Mouse (Mus musculus): ENCODE measurements around the gene Nr2e3. TPM values are rescaled to one million over a fixed set of nuclear protein-coding genes. Genes with fewer than 3 reads are reported as not detected.
A peak's percentile ranks its signal among the peaks of the same experiment; 100 is the strongest.
"Not testable (repeated sequence)": the region's sequence is repeated elsewhere in the genome, so short reads cannot be mapped to it uniquely, and the experiment has no call there.

Gene Nr2e3
- polyA plus RNA-seq, 2 experiments from 2014 or later: not detected

- ATAC-seq: no peak
Measured at GRCm38 (mm10) chr9:59949981-59950380, 10.5 kb downstream of the Nr2e3 start.

DNA sequence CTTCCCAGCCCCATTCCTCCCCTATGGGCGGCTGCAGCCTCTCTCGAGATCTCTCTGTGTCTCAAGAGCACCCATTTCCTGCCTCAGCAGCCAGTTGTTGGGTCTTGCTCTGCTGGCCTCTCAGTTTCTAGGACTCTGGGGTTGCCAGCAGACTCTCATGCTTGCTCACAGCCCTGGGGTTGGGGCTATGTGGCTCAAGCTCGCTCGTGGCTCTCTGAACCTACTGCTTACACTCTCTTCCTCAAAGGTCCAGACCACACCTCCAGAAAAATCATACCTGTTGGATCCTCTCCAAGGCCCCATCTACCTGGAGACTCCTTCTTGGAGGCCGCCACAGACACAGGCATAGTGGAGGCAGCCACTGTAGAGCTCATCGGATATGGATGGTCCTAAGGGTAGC lies 10.9 kb downstream of the Nr2e3 start:
- no peak for ATAC-seq

- ATAC-seq: no peak
Measured at GRCm38 (mm10) chr9:59948691-59949250, 11.7 kb downstream of the Nr2e3 start.

GRCm38 (mm10) chr9:59948226-59948625 lies 12.2 kb downstream of the Nr2e3 start:
- no peak for ATAC-seq

- no peak for ATAC-seq
Measured at GRCm38 (mm10) chr9:59947271-59947670, 13.2 kb downstream of the Nr2e3 start.

DNA sequence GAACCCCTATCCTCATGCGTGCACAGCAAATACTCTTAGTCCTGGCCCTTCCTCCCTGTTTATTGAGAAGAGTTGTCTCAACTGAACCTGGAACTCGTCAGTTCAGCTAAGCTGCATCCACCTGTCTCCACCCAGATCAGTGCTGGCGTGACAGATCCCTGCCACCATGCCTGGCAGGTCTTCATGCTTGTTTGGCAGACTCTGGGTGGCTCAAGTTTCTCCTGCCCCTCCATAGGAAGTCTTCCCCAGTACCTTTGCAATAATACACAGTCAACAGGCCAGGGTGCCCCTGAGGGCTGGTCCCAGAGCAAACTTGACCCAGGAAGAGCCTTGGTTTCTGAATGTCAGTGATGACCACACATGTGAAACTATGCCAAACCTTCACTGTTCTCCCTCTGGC lies 15.2 kb downstream of the Nr2e3 start:
- no peak for ATAC-seq

GRCm38 (mm10) chr9:59943826-59944225 lies 16.6 kb downstream of the Nr2e3 start:
- no peak for ATAC-seq

GRCm38 (mm10) chr9:59942501-59943085 lies 17.9 kb downstream of the Nr2e3 start:
- ATAC-seq: no peak

GRCm38 (mm10) chr9:59941885-59942350 lies 18.5 kb downstream of the Nr2e3 start:
- ATAC-seq: peak; percentile 78

GRCm38 (mm10) chr9:59940913-59941884 lies 19.3 kb downstream of the Nr2e3 start:
- ATAC-seq: peak; percentile 63

DNA sequence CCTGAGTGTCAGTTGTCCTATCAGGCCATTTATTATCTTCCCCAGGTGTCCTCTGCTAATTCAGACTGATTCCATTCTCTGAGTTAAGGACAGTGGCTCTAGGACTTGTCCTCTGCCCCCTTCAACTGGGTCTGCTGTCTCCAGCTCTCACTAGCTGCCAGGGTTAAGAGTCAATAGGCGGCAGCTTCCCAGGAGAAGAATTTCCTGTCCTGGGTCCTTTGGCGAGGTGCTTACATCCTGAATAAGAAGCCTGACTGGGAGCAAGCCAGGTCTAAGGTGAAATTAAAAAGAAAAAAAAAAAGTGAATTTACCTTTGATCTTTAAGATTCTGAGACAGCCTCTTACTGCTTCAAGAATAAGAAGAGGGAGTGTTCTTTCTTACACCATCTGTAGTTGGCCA lies 20.8 kb downstream of the Nr2e3 start:
- ATAC-seq: no peak

GRCm38 (mm10) chr9:59938529-59938928 lies 21.9 kb downstream of the Nr2e3 start:
- ATAC-seq: no peak

GRCm38 (mm10) chr9:59935866-59936265 lies 24.6 kb downstream of the Nr2e3 start:
- not testable (repeated sequence) for ATAC-seq

GRCm38 (mm10) chr9:59930248-59930647 lies 30.2 kb downstream of the Nr2e3 start:
- no peak for ATAC-seq

DNA sequence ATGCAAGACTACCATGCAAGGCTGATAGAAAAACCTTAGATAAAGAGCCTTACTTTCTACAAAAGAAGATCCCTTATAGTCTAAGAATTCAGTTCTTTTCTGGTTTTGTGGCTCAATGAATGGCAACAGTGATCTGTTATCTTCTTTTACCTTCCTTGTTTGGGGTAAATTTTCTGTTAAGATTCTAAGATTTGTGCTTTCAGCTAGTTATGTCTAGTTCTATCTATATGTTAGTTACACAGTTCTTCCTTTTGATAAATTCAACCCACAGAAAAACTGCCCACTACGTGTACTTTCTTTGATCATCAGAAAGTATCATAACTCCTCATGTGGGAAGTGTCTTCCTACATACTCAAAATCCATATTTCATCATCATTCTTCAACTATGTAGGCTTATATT lies 45.7 kb downstream of the Nr2e3 start:
- ATAC-seq: no peak

GRCm38 (mm10) chr9:59903382-59903781 lies 57.1 kb downstream of the Nr2e3 start:
- ATAC-seq: no peak

Other genes with a start within 250 kb of the Nr2e3 start
- gene Senp8, start 209.9 kb downstream of the Nr2e3 start, polyA plus RNA-seq (2017; shearing (Covaris generic)): 1 to 10 TPM; 6.4 to 7.2 TPM
- gene Myo9a, start 209.8 kb downstream of the Nr2e3 start, polyA plus RNA-seq (2017; shearing (Covaris generic)): 10 to 100 TPM; 42.0 to 61.6 TPM

Data from CD4-positive, CD25-positive, alpha-beta regulatory T cell, adult 4 months (primary cell).